Mouse (Mus musculus) heart, postnatal 14 days (tissue): ENCODE measurements around the gene Map3k5. TPM values are rescaled to one million over a fixed set of nuclear protein-coding genes. Genes with fewer than 3 reads are reported as not detected.
"Not testable (repeated sequence)": the region's sequence is repeated elsewhere in the genome, so short reads cannot be mapped to it uniquely, and the experiment has no call there.

ENCODE experiments used
- DNase-seq, 2 experiments: peaks; one replicate each; pipeline ENCODE4 v3.0.0; 2021 to 2022
- intact Hi-C: fragments of 180-260 bp; cut with DNase I; formaldehyde crosslinking; loops from one replicate; pipeline ENCODE4 v1.15.1; 2025
- total RNA-seq, 2 experiments: library from RNA; stranded (reverse); gene quantifications; 2 replicates each; pipeline ENCODE4 v1.2.3; 2021

Gene Map3k5
- total RNA-seq, 2 experiments from 2014 or later: 30.0 to 38.9 TPM

GRCm38 (mm10) chr10:19956745-19957144 is 22.5 kb downstream of the Map3k5 start:
- intact Hi-C loops: no loop called here
- DNase-seq: peak; percentile 22 to 30

GRCm38 (mm10) chr10:19960831-19961380 is 26.6 kb downstream of the Map3k5 start:
- DNase-seq: no peak
- intact Hi-C loops: no loop called here

DNA sequence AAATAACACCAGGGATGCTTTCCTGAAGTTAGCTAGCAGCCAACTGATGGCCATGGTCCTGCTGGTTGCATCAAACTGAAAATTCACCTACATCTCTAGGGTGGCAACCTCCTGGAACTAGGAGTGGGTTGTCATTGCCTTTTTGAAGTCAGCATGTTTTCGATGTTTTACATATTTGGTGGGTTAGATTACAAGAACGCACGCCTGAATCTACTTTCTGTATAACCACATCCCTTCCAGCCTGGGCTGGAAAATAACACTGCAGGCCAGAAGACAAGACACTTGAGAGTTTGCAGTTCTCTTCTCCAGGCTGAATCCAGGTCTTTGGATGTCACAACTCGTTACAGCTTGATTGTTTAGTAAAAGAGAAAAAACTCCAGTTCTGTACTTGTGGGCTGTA is 28.5 kb downstream of the Map3k5 start:
- DNase-seq: no peak
- intact Hi-C loops: no loop called here

- intact Hi-C loops: no loop called here
- no peak for DNase-seq
These were observed 28.9 kb downstream of the Map3k5 start for GRCm38 (mm10) chr10:19963206-19963605.

DNA sequence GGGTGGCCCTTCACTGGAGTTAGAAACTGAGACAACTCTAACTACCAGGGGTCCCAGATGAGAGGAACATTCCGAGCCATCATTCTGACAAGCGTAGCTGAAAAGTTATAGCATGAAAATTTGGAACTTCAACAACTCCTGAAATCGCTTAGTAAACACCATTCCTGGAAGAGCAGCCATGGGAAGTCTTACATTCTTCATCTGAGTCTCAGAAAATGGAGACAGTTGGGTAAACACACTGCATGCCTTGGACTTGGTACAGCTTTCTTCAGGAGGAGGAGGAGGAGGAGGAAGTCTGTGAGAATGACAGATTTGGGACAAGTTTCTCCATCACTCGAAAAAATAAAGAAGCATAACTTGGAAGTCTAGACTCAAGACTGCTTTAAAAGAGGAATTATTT is 29.8 kb downstream of the Map3k5 start:
- intact Hi-C loops: no loop called here
- no peak for DNase-seq

DNA sequence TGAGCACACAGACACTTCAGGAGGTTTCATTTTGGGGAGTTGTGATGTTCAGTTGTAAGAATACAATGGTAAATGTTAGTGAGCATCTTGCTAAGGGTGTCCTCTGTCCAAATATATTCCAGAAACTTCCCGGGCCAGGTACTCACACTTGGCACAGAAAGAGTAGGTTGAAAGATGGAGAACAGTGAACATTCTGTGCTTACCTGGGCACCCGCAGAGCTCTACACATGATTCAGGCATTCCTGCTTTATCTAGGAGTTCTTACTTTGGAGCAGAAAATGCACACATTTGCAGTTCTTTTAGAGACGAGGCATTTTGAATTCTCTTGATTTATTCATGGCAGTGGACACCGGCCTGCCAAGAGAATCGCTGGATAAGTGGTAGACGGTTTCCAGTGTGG is 32.3 kb downstream of the Map3k5 start:
- intact Hi-C loops: no loop called here
- DNase-seq: no peak

DNA sequence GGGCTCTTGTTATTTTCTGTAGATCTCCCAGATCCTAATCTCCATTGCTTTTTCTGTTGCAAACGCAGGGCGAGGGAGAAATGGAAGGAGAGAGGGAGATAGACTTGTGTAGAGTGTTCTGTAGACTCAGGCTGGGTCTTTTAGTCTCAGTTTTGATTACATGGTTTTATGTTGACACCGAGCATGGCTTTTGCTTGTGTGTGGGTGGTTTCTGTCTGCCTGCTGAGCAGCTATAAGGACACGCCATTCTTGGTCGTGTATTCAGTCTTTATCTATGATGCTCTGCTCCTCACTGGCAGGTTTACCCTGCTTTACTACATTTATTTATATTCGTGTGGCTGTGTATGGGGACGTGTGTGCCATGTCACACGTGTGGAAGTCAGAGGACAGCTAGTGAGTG is 34.2 kb downstream of the Map3k5 start:
- no peak for DNase-seq
- intact Hi-C loops: no loop called here

GRCm38 (mm10) chr10:19969831-19970460 is 35.7 kb downstream of the Map3k5 start:
- intact Hi-C loops: no loop called here
- DNase-seq: no peak

DNA sequence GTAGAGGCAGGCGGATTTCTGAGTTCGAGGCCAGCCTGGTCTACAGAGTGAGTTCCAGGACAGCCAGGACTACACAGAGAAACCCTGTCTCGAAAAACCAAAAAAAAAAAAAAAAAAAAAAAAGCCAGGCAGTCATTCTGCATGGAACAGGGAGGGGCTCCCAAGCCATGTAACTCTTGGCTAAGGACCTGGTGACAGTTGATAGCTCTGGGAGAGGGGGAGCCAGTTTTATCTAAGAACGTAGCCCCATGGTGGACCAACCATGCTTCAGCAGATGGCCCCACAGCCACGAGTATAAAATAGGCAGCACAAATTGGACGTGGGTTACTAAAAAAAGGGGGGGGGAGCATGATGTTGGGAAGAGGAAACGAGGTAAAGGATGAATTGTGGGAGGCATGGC is 37.2 kb downstream of the Map3k5 start:
- DNase-seq, intact Hi-C loops: not testable (repeated sequence)

DNA sequence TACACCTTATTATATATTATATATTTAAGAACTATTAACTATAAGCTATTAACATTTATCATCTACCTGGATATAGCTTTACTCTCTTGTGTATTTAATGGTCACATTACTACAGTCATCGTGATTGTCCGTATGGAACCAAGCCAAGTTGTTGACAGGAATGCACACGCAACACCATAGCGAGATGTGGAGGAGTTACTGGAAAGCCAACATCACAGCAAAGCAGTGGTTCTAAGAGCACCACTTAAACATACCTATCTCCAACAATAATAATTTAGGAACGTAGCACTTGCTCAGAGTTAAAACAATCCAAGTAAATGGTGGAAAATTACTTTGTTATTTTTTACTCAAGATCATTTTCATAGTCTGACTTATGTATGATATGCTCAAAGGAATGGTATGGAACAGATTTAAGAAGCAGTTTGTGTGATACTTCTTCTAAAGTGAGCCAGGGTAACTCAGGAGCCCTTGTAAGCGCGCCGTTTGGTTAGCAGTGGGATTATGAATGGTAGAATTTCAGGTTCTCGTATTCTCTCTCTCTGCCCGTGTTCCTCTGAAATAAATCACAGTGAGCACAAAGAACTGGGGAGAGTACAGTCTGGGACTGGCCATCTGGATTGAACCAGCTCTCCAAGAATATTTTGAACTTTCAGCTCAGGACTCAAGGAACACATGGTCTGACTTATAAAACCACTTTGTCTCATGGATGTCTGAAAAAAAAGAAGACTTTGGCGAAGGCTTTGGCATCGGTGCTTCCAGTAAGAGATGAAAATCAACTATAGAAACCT is 39.2 kb downstream of the Map3k5 start:
- intact Hi-C loops: no loop called here

DNA sequence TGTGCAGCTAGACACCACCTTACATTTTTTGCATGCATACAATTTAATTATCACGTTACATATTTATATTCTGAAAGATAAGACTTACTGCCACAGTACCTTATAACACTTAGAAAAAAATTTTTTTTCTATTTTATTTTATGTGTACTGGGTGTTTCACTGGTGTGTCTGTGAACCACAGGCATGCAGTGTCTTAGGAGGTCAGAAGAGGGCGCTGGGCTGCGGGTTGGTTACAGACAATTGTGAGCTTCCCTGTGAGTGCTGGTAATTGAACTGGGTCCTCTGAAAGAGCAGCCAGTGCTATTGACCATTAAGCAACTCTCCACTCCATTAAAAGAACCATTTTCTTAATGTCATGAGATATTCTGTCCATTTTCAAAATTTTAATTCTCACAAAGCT is 43.3 kb downstream of the Map3k5 start:
- no peak for DNase-seq
- intact Hi-C loops: no loop called here

More for the DNA sequence above, 39.2 kb downstream of the Map3k5 start:
- DNase-seq: no peak

DNA sequence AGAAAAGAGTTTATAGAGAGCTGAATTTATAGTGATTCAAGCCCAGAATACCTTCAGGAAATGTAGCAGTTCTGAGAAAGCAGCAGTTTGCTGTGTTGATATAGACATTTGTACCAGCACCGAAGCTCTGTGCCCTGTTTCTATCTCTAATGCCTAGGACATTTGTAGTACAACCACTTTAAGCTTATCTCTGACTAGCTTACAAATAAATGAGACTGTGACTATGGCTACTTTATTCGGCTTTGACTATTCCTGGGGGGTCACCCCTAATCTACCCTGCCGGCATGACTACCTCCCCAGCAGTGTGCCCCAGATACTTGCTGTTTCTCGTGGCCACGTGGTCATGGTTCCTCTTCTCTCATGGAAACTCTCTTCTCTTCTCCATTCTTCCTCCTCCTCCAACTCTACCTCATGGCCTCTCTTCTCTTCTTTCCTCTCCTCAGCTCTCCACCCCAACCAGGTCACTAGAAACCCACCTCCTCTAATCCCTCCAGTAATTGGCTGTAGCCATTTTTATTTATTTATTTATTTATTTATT is 44.5 kb downstream of the Map3k5 start:
- intact Hi-C loops: no loop called here
- no peak for DNase-seq

DNA sequence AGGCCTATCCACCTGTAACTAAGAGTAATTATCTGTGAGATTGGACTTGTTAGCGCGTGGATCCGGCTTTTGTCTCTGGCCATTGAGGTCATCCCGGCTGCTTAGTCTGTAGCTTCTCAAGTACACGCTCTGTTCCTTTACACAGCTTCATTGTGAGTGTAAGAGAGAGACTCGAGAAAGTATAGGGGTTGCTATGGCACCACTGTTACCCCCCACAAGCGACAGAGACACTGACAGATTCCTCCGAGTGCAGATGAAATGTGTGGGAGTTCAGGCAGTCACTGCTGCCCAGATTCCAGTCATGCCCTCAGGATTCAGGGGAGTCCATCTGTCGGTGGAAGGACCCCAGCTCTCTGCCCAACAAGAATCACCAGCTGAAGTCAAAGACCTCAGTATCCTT is 53.5 kb downstream of the Map3k5 start:
- intact Hi-C loops: no loop called here
- no peak for DNase-seq

- intact Hi-C loops: no loop called here
- no peak for DNase-seq
These were observed 55.7 kb downstream of the Map3k5 start for GRCm38 (mm10) chr10:19989986-19990385.

- no peak for DNase-seq
- intact Hi-C loops: no loop called here
These were observed 56.4 kb downstream of the Map3k5 start for GRCm38 (mm10) chr10:19990638-19991037.

DNA sequence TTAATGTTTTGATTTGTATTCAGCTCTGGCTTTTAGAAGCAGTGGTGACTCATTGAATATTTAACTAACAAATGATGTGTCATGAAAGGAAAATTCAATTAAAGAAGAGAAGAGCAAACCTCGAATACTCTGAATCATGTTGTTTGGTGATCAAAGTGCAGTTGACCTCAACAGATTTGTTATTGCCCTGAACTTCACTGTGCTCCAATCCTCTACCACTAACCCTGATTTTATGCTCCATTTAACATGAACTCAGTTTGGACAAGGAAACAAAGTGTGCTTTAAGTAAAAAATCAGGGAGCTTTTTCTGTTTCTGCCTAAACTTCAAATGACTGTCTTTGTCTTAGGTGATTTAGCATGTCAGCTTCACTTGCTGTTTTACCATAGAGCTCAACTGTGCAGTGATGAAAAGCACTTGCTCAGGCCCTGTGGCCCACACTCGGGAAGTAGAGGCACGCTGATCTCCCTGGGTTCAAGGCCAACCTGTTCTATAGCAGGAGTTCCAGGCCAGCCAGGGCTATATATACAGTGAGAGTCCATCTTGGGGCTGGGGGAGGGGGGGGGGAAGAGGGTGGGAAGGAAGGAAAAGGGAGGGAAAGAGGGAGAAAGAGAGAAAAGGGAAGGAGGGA is 57.1 kb downstream of the Map3k5 start:
- intact Hi-C loops: no loop called here
- no peak for DNase-seq

- no peak for DNase-seq
- intact Hi-C loops: no loop called here
These were observed 57.6 kb downstream of the Map3k5 start for GRCm38 (mm10) chr10:19991866-19992252.

GRCm38 (mm10) chr10:19994469-19995450 is 60.5 kb downstream of the Map3k5 start:
- DNase-seq: no peak
- intact Hi-C loops: no loop called here

DNA sequence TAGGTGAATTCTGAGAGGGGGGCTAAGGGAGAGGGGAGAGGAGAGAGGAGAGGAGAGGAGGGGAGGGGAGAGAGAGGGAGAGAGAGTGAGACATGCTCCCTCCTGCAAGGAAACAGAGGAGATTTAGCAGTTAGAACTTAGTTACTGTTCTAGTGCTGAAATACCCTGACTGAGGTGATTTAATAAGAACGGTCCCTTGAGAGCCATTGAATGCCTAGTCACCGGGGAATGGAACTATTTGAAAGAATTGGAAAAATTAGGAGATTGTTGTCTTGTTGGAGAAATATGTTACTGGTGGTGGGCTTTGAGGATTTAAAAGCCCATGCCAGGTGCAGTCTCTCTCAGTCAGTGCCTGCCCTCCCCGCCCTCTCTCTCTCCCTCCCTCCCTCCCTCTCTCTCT is 61.9 kb downstream of the Map3k5 start:
- intact Hi-C loops: no loop called here
- DNase-seq: no peak
